Mouse (Mus musculus): Measurements from ENCODE around the gene Fam174b. TPM values are rescaled to one million over a fixed set of nuclear protein-coding genes. Genes with fewer than 3 reads are reported as not detected.

The Fam174b gene
- polyA plus RNA-seq, 2 experiments, result 20.8 to 31.3 TPM

DNA sequence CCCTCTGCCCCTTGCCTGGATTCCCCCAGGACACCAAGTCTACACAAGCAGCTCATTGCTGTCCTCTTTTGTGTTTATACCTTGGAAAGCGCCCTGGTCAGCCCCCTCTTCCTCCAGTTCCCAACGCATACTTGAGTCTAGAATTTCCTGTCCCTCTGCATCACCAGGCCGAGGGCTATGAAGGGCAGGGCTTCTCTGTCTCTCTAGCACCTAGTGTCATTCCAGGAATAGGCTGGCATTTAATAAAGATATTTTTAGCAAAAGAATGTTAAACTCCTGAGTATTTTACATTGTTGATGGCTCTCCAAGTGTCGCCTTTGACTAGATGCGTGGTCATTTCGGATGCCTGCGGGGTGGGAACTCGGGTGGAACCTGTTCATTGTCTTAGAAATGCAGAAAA lies 3.0 kb downstream of the Fam174b start:
- no peak overlapping the region for H3K4me3 ChIP-seq (replicated peaks; ENCODE audit: low read length)
- DNase-seq (ENCODE audit: low spot score) (no peak), ATAC-seq (ENCODE audit: low FRiP score, low read depth) (no peak)
- no peak overlapping the region for H3K4me2 ChIP-seq (replicated peaks; ENCODE audit: low read depth, low read length, severe bottlenecking)
- peaks cover 14% of the 10 kb centered on the region for H3K27me3 ChIP-seq (ENCODE audit: control insufficient read depth, insufficient read depth, low read length)
- no peak for TF ChIP-seq POLR2A (IDR thresholded peaks at IDR 0.05; ENCODE audit: borderline replicate concordance, extremely low read depth, insufficient read depth, insufficient read length)
- WGBS, result 79% methylated on average over 8 of the region's 8 CpGs
- no peaks in the 10 kb centered on the region for H3K9me3 ChIP-seq (ENCODE audit: control insufficient read depth, low read length)
- no peak overlapping the region for H3K27ac ChIP-seq (replicated peaks; ENCODE audit: low read depth, low read length)
- H3K9ac ChIP-seq (ENCODE audit: low read depth, low read length, severe bottlenecking), result no peak overlapping the region
- H3K4me1 ChIP-seq (ENCODE audit: control insufficient read depth, insufficient read depth, low read length), result peaks cover 27% of the 10 kb centered on the region
- no peaks in the 10 kb centered on the region for H3K36me3 ChIP-seq (ENCODE audit: control insufficient read depth, insufficient read depth, low read length)

DNA sequence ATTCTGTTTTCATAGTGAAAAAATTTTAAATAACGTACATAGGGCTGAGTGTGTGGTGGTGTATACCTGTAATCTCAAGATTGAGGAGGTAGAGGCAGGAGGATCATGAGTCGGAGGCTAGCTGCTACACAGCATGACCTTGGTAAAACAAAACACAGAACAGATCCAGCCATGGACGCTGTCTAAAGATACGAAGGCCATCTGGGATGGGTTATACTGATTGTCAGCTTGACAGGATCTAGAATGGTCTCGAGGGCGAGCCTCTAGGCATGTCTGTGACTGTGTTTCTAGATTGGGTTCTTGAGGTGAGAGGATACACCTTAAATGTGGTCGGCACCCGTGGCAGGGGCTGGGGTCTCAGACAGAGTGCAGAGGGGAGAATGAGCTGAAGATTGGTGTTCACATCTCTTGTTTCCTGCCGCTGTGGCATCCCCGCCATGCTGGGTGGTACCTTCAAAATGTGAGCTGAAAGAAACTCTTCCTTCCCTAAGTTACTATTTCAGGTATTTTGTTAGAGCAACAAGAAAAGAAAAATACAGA lies 3.8 kb downstream of the Fam174b start:
- Histone ChIP-seq H3K9ac (ENCODE audit: low read depth, low read length, severe bottlenecking) (no peak overlapping the region), H3K9me3 (ENCODE audit: control insufficient read depth, low read length) (no peaks in the 10 kb centered on the region), H3K4me3 (replicated peaks; ENCODE audit: low read length) (no peak overlapping the region), H3K27ac (replicated peaks; ENCODE audit: low read depth, low read length) (no peak overlapping the region), H3K4me2 (replicated peaks; ENCODE audit: low read depth, low read length, severe bottlenecking) (no peak overlapping the region), H3K27me3 (ENCODE audit: control insufficient read depth, insufficient read depth, low read length) (peaks cover 14% of the 10 kb centered on the region), H3K36me3 (ENCODE audit: control insufficient read depth, insufficient read depth, low read length) (no peaks in the 10 kb centered on the region), H3K4me1 (ENCODE audit: control insufficient read depth, insufficient read depth, low read length) (peaks cover 27% of the 10 kb centered on the region)
- no peak for ATAC-seq (ENCODE audit: low FRiP score, low read depth)
- DNase-seq (ENCODE audit: low spot score), result no peak
- 78% methylated on average over 10 of the region's 10 CpGs for WGBS
- no peak for TF ChIP-seq POLR2A (IDR thresholded peaks at IDR 0.05; ENCODE audit: borderline replicate concordance, extremely low read depth, insufficient read depth, insufficient read length)

GRCm38 (mm10) chr7:73745903-73746302 lies 5.8 kb downstream of the Fam174b start:
- Histone ChIP-seq H3K9ac (ENCODE audit: low read depth, low read length, severe bottlenecking) (no peak overlapping the region), H3K36me3 (ENCODE audit: control insufficient read depth, insufficient read depth, low read length) (no peaks in the 10 kb centered on the region), H3K4me3 (replicated peaks; ENCODE audit: low read length) (no peak overlapping the region), H3K4me2 (replicated peaks; ENCODE audit: low read depth, low read length, severe bottlenecking) (no peak overlapping the region), H3K4me1 (ENCODE audit: control insufficient read depth, insufficient read depth, low read length) (peaks cover 24% of the 10 kb centered on the region), H3K9me3 (ENCODE audit: control insufficient read depth, low read length) (no peaks in the 10 kb centered on the region), H3K27me3 (ENCODE audit: control insufficient read depth, insufficient read depth, low read length) (peaks cover 9% of the 10 kb centered on the region), H3K27ac (replicated peaks; ENCODE audit: low read depth, low read length) (no peak overlapping the region)
- peak; percentile 62 for DNase-seq (ENCODE audit: low spot score)
- TF ChIP-seq POLR2A (IDR thresholded peaks at IDR 0.05; ENCODE audit: borderline replicate concordance, extremely low read depth, insufficient read depth, insufficient read length), result no peak
- peak; percentile 28; the same call in 1 of the 2 replicates for ATAC-seq (ENCODE audit: low FRiP score, low read depth)
- 27% methylated on average over 5 of the region's 5 CpGs for WGBS

GRCm38 (mm10) chr7:73746836-73747235 lies 6.7 kb downstream of the Fam174b start:
- H3K9ac ChIP-seq (ENCODE audit: low read depth, low read length, severe bottlenecking), result no peak overlapping the region
- no peak for TF ChIP-seq POLR2A (IDR thresholded peaks at IDR 0.05; ENCODE audit: borderline replicate concordance, extremely low read depth, insufficient read depth, insufficient read length)
- no peak overlapping the region for H3K4me3 ChIP-seq (replicated peaks; ENCODE audit: low read length)
- no peaks in the 10 kb centered on the region for H3K36me3 ChIP-seq (ENCODE audit: control insufficient read depth, insufficient read depth, low read length)
- DNase-seq (ENCODE audit: low spot score) (no peak), ATAC-seq (ENCODE audit: low FRiP score, low read depth) (no peak)
- H3K4me2 ChIP-seq (replicated peaks; ENCODE audit: low read depth, low read length, severe bottlenecking), result no peak overlapping the region
- H3K4me1 ChIP-seq (ENCODE audit: control insufficient read depth, insufficient read depth, low read length), result peaks cover 15% of the 10 kb centered on the region
- WGBS, result 67% methylated on average over 4 of the region's 4 CpGs
- no peak overlapping the region for H3K27ac ChIP-seq (replicated peaks; ENCODE audit: low read depth, low read length)
- H3K9me3 ChIP-seq (ENCODE audit: control insufficient read depth, low read length), result no peaks in the 10 kb centered on the region
- 0 out of 2 replicates have a peak, but pooled peaks cover 1% of the 10 kb centered on the region for H3K27me3 ChIP-seq (ENCODE audit: control insufficient read depth, insufficient read depth, low read length)

DNA sequence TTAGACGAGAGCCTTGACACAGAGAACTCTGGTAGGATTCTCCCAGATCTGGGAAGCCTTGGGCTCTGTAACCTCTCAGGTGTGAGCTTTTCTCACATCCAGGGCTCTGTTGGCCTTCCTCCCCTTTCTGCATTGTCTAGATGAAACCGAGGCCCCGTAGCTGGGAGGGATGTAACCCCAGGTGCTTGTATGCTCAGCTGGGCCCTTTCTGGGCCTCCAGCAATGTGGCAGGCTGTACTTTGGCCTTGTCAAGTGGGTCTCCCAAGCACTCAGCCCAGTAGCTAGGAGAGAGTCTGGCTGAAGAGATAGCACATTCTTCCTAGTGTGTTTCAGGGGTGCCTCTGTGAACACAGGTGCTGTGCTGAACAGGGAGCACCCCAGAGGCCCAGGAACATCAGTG lies 7.4 kb downstream of the Fam174b start:
- no peak for TF ChIP-seq POLR2A (IDR thresholded peaks at IDR 0.05; ENCODE audit: borderline replicate concordance, extremely low read depth, insufficient read depth, insufficient read length)
- Histone ChIP-seq H3K36me3 (ENCODE audit: control insufficient read depth, insufficient read depth, low read length) (no peaks in the 10 kb centered on the region), H3K27me3 (ENCODE audit: control insufficient read depth, insufficient read depth, low read length) (no peaks in the 10 kb centered on the region), H3K9ac (ENCODE audit: low read depth, low read length, severe bottlenecking) (no peak overlapping the region), H3K9me3 (ENCODE audit: control insufficient read depth, low read length) (no peaks in the 10 kb centered on the region), H3K27ac (replicated peaks; ENCODE audit: low read depth, low read length) (no peak overlapping the region), H3K4me1 (ENCODE audit: control insufficient read depth, insufficient read depth, low read length) (peaks cover 13% of the 10 kb centered on the region), H3K4me3 (replicated peaks; ENCODE audit: low read length) (no peak overlapping the region), H3K4me2 (replicated peaks; ENCODE audit: low read depth, low read length, severe bottlenecking) (no peak overlapping the region)
- whole genome bisulfite sequencing, result 79% methylated on average over 3 of the region's 3 CpGs
- ATAC-seq (ENCODE audit: low FRiP score, low read depth) (no peak), DNase-seq (ENCODE audit: low spot score) (no peak)

Data from limb, embryonic 14.5 days (tissue).